Mouse (Mus musculus): ENCODE measurements around the gene Tead3.

GRCm38 (mm10) chr17:28281866-28282441 lies 68.7 kb downstream of the Tead3 start:
- TF ChIP-seq RAD21 (IDR thresholded peaks at IDR 0.05; ENCODE audit: low read depth, low read length): no peak
- TF ChIP-seq POLR2A (IDR thresholded peaks at IDR 0.05; ENCODE audit: low read depth, low read length): no peak
- no peak for TF ChIP-seq POLR2AphosphoS2 (IDR thresholded peaks at IDR 0.05; ENCODE audit: low read depth, low read length)
- no peak for TF ChIP-seq ZNF384 (IDR thresholded peaks at IDR 0.05; ENCODE audit: low read depth, low read length)
- TF ChIP-seq UBTF (IDR thresholded peaks at IDR 0.05; ENCODE audit: low read depth, low read length): 0 out of 2 replicates have a peak, but pooled peaks have one; percentile 30
- TF ChIP-seq CTCF (conservative IDR thresholded peaks at IDR 0.05 in 1 of 2, IDR thresholded peaks at IDR 0.05 in 1 of 2; ENCODE audit: low read depth in 2 of 2, low read length in 2 of 2): no peak
- no peak for TF ChIP-seq ZKSCAN1 (IDR thresholded peaks at IDR 0.05; ENCODE audit: borderline replicate concordance, low read depth, low read length)
